Mouse (Mus musculus) brain, embryonic 14.5 days (tissue): ENCODE results near the gene Ifnl2. TPM values are rescaled to one million over a fixed set of nuclear protein-coding genes. Genes with fewer than 3 reads are reported as not detected.

Experiments
- DNase-seq: peaks from one replicate; pipeline ENCODE4 v3.0.0-alpha.2; 2011; ENCODE audit warnings: low read depth
- CTCF ChIP-seq: fragments of 200-500 bp; IDR thresholded peaks from 2 replicates; pipeline ENCODE4 v1.5.1; 2012; ENCODE audit warnings: inconsistent platforms, mild to moderate bottlenecking, moderate library complexity, borderline replicate concordance; ENCODE audit not compliant: insufficient read depth, insufficient read length; ENCODE audit errors: extremely low read depth
- POLR2A ChIP-seq: fragments of 200-500 bp; IDR thresholded peaks from 2 replicates; pipeline ENCODE4 v1.6.1; 2012; ENCODE audit warnings: mild to moderate bottlenecking, inconsistent platforms, borderline replicate concordance; ENCODE audit not compliant: poor library complexity, insufficient read depth, insufficient read length, severe bottlenecking; ENCODE audit errors: extremely low read depth
- polyA plus RNA-seq: library from polyadenylated mRNA; depleted of rRNA; stranded (reverse); fragments of >200 nt; gene quantifications from 2 replicates; pipeline ENCODE4 v1.2.3, GENCODE M21; 2012; rRNA removed

Ifnl2 gene
- polyA plus RNA-seq, 1 experiment = not detected

GRCm38 (mm10) chr7:28482854-28483253 lies 27.4 kb downstream of the Ifnl2 start:
- no peak for DNase-seq
- TF ChIP-seq CTCF (no peak), POLR2A (no peak)

DNA sequence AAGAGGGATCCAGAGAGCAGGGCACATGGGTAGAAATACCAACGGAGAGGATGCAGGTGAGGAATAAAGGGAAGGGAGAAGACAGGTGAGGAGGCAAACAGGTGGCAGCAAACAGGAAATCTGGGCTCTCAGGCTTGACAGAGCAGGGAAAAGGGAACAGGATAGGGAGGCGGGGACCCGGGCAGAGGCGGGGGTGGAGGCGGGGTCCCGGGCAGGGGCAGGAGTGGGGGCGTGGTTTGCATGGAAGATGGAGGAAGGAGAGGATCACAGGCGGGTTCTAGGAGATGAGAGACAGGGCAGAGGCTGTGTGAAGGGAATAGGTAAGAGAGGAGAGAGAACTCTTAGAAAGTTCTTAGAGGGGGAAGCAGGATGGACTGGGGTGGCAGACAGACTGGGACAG lies 31.4 kb downstream of the Ifnl2 start:
- DNase-seq = no peak
- TF ChIP-seq CTCF (no peak), POLR2A (no peak)

- TF ChIP-seq POLR2A (no peak), CTCF (no peak)
Observed at GRCm38 (mm10) chr7:28477363-28477762, 32.9 kb downstream of the Ifnl2 start.

GRCm38 (mm10) chr7:28476191-28476590 lies 34.1 kb downstream of the Ifnl2 start:
- no peak for TF ChIP-seq POLR2A
- TF ChIP-seq CTCF = no peak
- no peak for DNase-seq

More at GRCm38 (mm10) chr7:28477363-28477762, 32.9 kb downstream of the Ifnl2 start:
- no peak for DNase-seq

DNA sequence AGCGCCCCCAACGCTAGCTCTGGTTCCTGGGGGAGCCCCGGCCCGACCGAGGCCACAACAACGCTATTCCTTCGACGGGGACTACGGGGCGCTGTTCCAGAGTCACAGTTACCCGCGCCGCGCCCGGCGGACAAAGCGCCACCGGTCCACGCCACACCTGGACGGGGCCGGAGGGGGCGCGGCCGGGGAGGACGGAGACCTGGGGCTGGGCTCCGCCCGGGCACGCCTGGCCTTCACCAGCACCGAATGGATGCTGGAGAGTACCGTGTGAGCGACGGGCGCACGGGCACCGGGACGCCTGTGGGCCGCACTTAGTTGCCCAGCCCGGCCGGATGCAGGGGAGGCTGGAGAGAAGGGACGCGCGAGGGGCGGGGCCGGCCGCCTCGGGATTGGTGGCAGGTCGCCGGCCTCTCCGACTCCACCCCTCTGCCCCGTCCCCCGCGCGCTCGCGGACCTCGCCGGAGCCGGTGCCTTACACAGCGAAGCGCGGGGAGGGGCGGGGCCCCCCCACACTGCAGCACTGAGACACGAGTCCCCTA lies 43.0 kb downstream of the Ifnl2 start:
- TF ChIP-seq POLR2A = 0 out of 2 replicates have a peak, but pooled peaks have one; percentile 21
- no peak for TF ChIP-seq CTCF
- DNase-seq = peak; percentile 54

- TF ChIP-seq POLR2A = no peak
- no peak for TF ChIP-seq CTCF
- DNase-seq = no peak
Observed at GRCm38 (mm10) chr7:28466721-28467212, 43.5 kb downstream of the Ifnl2 start.

DNA sequence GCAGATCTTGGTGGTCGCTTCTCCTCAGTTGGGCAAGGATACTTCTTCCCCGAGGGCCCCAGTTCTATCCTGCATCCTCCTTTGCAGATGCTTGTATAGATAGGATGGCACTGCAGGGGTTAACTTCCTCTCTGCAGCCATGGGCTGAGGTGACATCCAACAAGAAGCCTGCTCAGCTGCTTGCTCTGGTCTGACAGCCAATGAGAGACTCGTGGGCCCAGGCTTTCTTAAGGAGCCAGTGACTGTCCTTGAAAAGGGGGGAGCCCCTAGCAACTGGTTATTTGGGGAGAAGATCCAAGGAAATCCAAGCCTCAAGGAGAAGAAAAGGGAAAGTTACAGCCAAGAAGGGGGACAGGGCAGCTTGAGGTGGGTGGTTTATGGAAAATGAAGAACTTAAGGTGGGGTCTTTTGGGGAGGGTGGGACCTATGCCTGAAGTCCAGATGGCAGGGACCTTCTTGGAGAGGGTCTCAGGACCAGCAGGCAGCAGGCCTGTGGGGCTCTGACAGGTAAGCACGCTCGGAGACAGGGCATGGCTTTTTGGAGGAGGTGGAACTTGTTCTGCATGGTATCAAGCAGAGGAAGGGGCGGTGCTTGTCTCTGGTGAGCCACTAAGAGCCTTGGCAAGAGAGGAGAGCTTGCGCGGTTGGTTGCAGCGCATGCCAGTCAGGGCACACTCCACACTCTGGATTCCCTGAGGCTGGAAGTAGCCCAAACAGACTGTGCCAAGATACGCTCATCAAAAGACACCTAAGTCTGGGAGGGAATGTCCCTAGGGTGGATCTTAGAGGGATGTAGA lies 45.6 kb downstream of the Ifnl2 start:
- peak; percentile 85 for DNase-seq
- TF ChIP-seq POLR2A (no peak), CTCF (no peak)

GRCm38 (mm10) chr7:28462769-28463168 lies 47.5 kb downstream of the Ifnl2 start:
- TF ChIP-seq CTCF (no peak), POLR2A (no peak)
- DNase-seq = no peak

GRCm38 (mm10) chr7:28460361-28460760 lies 49.9 kb downstream of the Ifnl2 start:
- no peak for DNase-seq
- TF ChIP-seq CTCF = no peak
- no peak for TF ChIP-seq POLR2A

Other genes with a start within 250 kb of the Ifnl2 start
- gene Eid2, start 242.6 kb downstream of the Ifnl2 start, polyA plus RNA-seq = 62.0 and 63.2 TPM in 2 replicates
- gene Eid2b, start 232.7 kb downstream of the Ifnl2 start, polyA plus RNA-seq = 40.9 and 46.6 TPM in 2 replicates
- 0.50 and 0.81 TPM in 2 replicates for gene Selenov, start 219.3 kb downstream of the Ifnl2 start, polyA plus RNA-seq
- gene Dll3, start 208.2 kb downstream of the Ifnl2 start, polyA plus RNA-seq = 30.3 and 43.3 TPM in 2 replicates
- 105 and 134 TPM in 2 replicates for gene Timm50, start 198.4 kb downstream of the Ifnl2 start, polyA plus RNA-seq
- gene Supt5, start 171.7 kb downstream of the Ifnl2 start, polyA plus RNA-seq = 103 and 118 TPM in 2 replicates
- gene Rps16, start 159.8 kb downstream of the Ifnl2 start, polyA plus RNA-seq = 1,173 and 1,238 TPM in 2 replicates
- gene Plekhg2, start 137.9 kb downstream of the Ifnl2 start, polyA plus RNA-seq = 20.2 and 35.0 TPM in 2 replicates
- gene Zfp36, start 130.2 kb downstream of the Ifnl2 start, polyA plus RNA-seq = 4.1 and 4.3 TPM in 2 replicates
- 46.5 and 57.7 TPM in 2 replicates for gene Med29, start 117.7 kb downstream of the Ifnl2 start, polyA plus RNA-seq
- 95.0 and 105 TPM in 2 replicates for gene Paf1, start 117.5 kb downstream of the Ifnl2 start, polyA plus RNA-seq
- gene Gmfg, start 73.0 kb downstream of the Ifnl2 start, polyA plus RNA-seq = 2.8 and 3.3 TPM in 2 replicates
- 61.1 and 87.9 TPM in 2 replicates for gene Lrfn1, start 58.5 kb downstream of the Ifnl2 start, polyA plus RNA-seq
- gene Ifnl3, start 12.4 kb upstream of the Ifnl2 start, polyA plus RNA-seq = not detected in 2 replicates
- not detected in 2 replicates for gene Sycn, start 30.4 kb upstream of the Ifnl2 start, polyA plus RNA-seq
- gene Nccrp1, start 36.8 kb upstream of the Ifnl2 start, polyA plus RNA-seq = 0.08 and 0.11 TPM in 2 replicates
- 83.9 and 92.0 TPM in 2 replicates for gene Samd4b, start 87.7 kb upstream of the Ifnl2 start, polyA plus RNA-seq
- 18.9 and 21.3 TPM in 2 replicates for gene Pak4, start 87.7 kb upstream of the Ifnl2 start, polyA plus RNA-seq
- gene Acp7, start 120.9 kb upstream of the Ifnl2 start, polyA plus RNA-seq = 0.11 and 0.30 TPM in 2 replicates
- 18.0 and 22.0 TPM in 2 replicates for gene Fbxo27, start 182.4 kb upstream of the Ifnl2 start, polyA plus RNA-seq
- gene Fbxo17, start 206.3 kb upstream of the Ifnl2 start, polyA plus RNA-seq = 3.3 and 4.1 TPM in 2 replicates
- gene Mrps12, start 231.4 kb upstream of the Ifnl2 start, polyA plus RNA-seq = 68.0 and 91.1 TPM in 2 replicates
- 22.5 and 27.4 TPM in 2 replicates for gene Sars2, start 231.5 kb upstream of the Ifnl2 start, polyA plus RNA-seq
- 0.33 TPM in 1 of 2 replicates, not detected in the other for gene Ccer2, start 245.7 kb upstream of the Ifnl2 start, polyA plus RNA-seq